Mouse (Mus musculus) right cerebral cortex, postnatal 25 days (tissue): ENCODE results near the gene Csrp3.

Experiments used
- DNase-seq: peaks from one replicate; pipeline ENCODE4 v3.0.0; 2022

Csrp3 gene

DNA sequence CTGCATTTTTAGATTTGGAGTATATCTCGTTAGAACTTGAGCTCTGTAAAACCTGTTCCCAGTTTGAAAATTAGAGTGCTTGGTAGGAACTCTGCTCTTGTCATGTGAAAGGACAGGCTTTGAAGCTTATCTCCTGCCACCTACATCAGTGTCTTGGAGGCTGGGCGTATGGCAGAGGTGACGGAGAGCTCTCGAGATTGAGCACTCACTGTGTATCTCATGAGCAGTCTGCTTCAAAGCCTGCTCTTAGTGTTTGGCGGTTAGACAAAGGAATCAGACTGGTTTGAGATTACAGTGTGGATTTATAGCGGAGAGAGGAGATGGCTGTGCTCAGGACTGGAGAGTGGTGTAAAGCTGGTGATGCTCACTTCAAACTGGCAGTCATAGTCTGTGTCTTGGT is 22.7 kb downstream of the Csrp3 start:
- DNase-seq = no peak

DNA sequence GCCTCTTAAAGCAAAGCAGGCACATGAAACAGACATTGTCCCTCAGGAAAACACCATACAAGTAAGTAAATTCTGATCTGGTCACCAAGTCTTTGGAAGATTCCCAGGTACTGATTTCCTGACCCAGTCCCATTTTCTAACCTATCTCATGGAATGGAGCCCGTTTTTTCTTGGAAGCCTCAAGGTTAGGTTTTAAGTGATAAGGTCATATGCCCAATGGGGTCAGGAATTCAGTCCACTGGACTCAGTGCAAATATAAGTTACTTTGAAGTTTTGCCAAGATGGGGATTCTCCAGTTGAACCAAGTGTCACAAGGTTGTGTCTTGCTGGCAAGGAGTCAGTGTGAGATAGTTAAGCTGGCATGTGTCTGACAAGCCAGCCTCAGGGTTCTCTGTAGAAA is 23.2 kb downstream of the Csrp3 start:
- DNase-seq = no peak

DNA sequence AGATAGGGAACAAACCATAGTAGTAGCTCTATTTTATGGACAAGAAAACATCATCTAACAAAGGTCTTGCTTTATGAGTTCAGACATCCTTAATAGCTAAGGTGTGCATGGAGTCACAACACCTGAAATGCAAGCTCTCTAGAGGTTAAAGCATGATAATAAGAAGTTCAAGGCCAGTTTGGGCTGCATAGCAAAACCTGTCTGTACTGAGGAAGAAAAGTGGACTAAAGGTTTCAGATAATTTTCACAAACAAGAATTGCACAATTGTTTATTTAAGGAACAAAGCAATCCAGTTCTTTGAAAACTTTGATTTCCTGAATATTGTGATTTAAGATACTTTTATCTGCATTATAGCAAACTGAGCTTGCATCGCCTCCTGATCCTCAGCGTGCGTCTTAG is 24.2 kb downstream of the Csrp3 start:
- DNase-seq = no peak

DNA sequence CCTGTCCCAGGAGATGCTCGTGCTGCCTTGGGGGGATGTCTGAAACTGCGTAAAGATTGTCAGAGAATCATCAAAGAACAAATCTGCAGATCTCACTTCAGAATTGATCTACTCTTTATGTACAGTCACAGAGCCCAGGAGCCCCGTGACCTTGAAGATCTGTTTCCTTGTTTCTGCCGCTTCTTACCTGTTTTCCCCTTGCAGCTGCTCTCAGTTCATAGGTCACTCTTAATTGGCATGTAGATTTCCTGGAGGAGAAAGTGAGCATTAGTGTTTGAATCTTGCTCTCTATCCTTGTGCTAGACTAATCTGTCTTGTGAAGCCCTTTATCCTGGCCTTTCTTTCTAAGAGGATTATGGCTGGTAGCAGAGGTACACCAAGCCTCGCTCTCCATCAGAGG is 26.2 kb downstream of the Csrp3 start:
- DNase-seq = no peak

DNA sequence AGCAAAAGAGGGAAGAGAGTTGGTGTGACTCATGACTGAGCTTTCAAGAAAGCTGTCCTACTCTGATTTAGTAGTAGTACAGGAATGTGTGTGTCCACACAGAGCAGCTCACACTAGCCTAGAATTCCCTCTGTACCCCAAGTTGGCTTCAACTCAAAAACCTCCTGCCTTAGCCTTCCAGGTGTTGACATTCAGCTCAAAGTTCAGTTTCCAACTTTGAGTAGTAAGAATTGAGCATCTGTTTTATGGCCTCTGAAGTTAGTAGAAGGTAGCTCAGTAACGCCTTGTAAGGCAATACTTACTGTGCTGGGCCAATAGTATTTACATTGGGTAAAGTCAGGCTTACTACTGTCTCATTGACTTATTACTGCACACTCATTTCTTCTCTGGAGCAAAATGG is 34.2 kb downstream of the Csrp3 start:
- DNase-seq = no peak

DNA sequence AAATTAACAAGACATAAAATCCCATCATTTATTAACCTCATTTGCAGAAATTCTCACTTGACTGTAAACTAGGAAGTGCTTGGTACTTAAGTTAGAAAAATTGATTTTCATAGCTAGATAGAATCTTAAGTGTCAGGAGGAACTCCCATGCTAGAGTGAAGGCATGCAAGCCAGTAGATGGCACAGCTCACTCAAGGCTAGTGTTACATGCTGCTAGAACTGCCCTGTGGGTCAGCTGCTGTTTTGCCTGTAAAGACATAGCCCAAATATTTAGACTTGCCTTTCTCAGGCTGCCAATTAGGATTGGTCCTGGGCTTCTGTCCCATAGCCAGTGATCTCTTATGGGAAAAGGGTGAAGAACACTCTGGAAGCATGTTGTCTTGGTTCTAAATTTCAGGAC is 35.5 kb downstream of the Csrp3 start:
- DNase-seq = no peak

DNA sequence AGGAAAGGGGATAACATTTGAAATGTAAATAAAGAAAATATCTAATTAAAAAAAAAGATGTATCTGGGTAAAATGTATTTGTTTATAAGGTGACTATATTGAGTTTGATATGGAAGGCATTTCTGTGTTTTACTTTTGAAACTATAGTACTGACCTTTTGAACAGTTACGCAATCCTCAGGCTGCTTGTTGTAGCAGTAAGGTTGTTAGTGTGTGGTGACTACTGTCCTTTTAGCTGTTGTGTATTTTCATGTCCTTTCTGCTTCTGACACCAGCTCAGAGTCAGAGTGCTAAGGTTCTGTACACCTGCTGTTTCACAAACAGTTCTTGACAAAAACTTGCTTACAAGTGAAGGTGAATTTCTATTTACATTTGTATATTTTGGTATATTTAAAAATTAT is 37.2 kb downstream of the Csrp3 start:
- no peak for DNase-seq

DNA sequence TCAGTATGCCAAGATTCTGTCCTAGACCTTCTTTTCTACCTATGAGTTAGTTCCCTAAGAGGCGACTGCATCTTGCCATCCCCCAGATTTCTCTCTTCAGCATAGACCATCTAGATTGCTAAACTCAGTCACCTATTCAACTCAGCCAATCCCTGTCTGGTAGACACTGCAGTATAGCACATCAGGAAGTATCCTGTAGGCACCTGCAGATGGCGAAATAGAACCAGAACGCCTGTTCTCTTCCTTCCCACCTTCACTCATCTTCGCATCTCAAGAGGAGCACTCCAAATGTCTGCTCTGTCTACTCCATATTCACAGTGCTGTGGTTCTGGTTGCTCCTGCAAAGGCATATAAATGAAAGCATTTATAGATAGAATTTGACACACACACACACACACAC is 41.2 kb downstream of the Csrp3 start:
- DNase-seq = no peak

DNA sequence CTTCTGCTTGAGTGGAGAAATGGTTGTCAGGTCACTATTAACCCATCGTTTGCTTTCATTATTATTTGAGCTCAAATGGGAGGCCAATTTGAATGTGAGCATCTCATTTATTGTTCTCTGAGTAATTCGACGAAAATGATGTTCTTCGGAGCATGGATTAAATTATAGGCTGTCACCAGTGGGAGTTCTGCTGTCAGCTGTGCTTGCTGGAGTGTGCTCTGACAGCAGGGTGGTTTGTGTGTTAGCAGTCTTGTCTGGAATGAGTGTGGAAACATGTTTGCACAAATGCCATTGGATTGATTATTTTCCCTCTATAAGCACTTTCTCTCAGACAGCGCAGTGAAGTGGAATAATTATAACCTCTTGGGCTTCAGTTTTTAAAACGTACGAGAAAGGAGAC is 44.5 kb downstream of the Csrp3 start:
- DNase-seq = no peak

DNA sequence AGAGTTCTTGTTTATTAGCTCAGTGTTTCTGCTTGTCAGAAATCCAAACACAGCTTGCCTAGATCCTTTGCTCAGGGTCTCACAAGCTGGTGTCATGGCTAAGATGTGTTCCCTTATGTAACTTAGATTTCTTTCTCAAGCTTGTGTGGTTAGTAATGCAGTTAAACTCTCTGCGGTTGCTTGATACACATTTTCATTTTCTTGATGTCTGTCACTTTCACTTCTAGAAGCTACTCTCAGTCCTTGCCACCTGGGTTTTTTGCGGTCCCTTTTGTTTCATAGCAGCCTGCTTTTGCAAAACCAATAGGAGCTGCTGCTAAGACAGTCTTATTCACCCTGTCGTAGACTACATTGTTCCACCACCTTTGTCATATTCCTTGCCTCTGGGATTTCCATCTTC is 52.7 kb downstream of the Csrp3 start:
- no peak for DNase-seq

DNA sequence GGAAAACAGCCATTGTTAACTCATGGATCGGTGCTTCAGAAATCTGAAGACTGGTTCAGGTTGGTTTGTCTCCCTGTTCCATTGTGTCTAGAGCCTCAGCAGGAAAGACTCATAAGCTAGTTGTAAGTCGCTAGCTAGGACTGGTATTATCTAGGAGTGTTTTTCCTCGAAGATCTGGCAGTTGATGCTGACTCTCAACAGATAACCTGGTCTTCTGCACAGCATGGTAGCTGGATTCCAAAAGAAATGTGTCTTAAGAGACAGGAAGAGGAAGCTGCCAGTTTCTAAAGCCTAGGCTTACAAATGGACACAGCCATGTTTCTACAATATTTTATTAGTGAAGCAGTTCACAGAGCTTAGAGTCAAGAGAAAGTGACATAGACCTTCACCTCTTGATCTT is 56.4 kb downstream of the Csrp3 start:
- DNase-seq = no peak

DNA sequence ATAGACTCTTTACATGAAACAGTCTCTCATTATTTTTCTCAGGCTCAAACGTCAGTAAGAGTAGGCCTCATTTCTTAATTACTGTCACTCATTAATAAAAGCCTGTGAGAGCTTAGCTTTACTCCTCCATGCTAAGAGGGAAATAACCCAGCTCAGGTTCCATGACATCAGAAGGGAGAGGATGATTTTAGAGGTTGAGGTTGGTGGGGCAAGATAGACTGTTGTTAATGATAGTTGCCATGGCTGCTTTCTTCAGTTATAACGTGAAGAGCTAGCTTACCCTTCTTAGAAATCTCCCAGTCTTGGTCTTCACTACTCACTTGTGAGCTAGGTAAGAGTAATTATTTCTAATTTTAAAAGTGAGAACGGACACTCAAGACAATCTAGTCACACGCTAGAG is 57.7 kb downstream of the Csrp3 start:
- DNase-seq = no peak

DNA sequence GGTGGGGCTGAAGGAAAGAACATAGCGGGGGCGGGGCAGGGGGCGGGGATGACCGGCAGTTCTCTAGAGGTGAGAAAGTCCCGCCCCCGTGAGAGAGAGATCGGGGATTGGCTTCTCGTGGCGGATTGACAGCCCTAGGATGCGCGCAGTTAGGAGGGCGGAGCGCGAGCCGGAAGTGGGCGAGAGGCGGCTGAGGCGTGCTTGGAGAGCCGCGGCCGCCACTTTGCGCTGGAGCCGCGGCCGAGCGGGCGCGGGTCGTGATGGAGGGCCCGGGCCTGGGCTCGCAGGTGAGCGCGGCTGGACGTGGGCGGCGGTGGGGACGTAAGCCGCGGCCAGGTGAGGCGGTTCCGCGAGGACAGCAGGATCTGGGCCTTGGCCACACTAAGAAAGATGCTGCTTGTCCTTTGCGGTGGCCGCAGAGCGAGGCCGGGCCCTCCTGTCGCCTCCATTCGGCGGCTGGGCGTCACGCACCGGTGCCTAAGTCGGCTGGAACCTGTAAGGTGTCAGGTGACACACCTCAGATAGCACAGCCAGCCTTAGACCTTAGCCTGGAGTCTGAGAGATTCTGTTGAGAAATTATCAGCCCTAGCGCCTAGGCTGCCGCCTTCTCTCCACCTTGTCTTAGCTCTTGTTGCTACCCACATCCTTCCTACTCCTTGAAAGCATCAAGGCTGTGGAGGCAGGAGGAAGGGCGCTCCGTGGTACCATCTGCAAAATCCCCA is 58.8 kb downstream of the Csrp3 start, which contains the start of gene Zdhhc13:
TSS of gene Zdhhc13 (plus strand) at position 153 of the 722 bp plus-strand sequence.
- peak; percentile 95 for DNase-seq

DNA sequence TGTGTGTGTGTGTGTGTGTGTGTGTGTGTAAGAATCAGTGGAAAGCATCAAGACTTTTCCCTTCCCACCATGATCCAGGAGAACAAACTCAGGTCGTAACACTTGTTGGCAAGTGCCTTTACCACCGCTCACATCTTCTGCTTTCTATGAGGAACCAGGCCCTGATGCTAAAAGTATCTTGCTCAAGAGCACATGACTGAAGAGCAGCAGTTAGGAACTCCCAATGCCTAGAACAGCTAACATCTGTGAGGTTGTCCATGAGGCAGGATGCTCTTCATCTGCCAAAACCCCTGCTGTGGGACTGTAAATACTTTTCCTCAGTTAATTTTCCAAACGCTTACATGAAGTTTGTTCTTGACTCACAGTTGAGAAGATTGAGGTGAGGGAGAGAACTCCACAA is 59.5 kb downstream of the Csrp3 start:
- no peak for DNase-seq

DNA sequence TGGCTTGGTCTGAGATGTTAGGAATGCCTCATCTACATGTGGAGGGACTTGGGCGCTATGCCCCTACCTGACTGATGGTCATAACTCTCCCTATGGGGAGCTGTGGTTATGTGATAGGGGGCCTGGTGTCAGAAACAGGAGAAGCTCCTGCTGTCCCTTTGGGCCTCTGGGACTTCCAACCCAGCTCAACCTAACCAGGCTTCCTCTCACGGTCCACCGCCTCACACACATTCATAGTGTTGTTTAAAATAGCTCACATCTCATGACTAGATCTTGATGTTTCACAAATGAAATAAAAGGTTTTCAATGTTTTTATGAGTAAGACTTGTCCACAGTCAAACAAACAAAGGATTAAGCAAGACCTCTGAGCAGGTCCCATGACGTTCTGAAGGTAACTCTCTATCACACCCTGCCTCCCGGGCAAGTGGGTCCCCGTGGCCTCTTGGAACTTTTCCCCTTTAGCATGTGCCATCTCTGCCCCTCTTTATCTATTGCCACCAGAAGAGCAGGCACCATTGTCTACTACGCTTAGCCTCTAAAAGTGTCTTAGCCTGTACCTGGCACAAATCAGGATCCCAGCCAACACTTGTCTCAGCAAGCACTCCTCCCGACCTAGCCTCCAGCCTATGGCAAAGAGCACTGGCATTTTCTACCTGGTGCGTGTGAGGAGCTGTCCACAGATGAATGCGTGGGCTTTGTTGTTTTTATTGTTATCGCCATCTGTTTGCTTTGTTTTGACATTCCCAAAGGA is 62.9 kb downstream of the Csrp3 start:
- DNase-seq = no peak

DNA sequence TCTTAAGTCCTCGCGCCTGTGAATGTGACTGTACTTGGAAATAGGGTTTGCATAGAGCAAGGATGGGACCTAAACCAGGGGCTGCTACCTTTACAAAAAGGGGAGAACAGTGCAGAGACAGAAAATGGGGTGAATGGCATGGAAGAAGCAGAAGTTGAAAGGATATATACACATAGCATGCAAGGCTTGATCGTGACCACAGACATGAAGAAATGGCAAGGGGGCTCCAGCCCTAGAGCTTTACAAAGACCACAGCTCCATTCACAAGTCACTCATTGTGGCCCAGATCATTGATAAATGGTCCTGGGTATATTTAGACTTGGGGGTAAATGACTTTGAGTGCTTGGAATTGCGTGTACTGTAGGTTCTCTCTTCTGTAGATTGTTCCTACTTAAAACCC is 65.4 kb downstream of the Csrp3 start:
- no peak for DNase-seq
